Mouse (Mus musculus): Measurements from ENCODE around the gene Mypn. TPM values are rescaled to one million over a fixed set of nuclear protein-coding genes. Genes with fewer than 3 reads are reported as not detected.

The Mypn gene
- polyA plus RNA-seq (2014; fragmentation: Nextera tagmentation; extraction: Ambion mirVana) = 0.71 and 1.1 TPM in 2 replicates

- Histone ChIP-seq H3K27me3 (ENCODE audit: control insufficient read depth, insufficient read depth, low read length) (no peaks in the 10 kb centered on the region), H3K36me3 (ENCODE audit: control insufficient read depth, insufficient read depth, low read length) (no peaks in the 10 kb centered on the region), H3K9ac (replicated peaks; ENCODE audit: low read depth, low read length) (no peak within 1 kb of the TSS), H3K4me1 (ENCODE audit: control insufficient read depth, insufficient read depth, low read length) (no peaks in the 10 kb centered on the region), H3K4me2 (ENCODE audit: low read depth, low read length) (no peak within 1 kb of the TSS), H3K27ac (ENCODE audit: low read depth, low read length) (no peak within 1 kb of the TSS), H3K9me3 (ENCODE audit: control insufficient read depth, low read length) (no peaks in the 10 kb centered on the region), H3K4me3 (ENCODE audit: low read depth, low read length) (no peak within 1 kb of the TSS)
- ATAC-seq (ENCODE audit: low read depth) = no peak
- 90% methylated on average over 15 of the region's 15 CpGs for WGBS
Measured at GRCm38 (mm10) chr10:63203728-63204127, at the start of gene Mypn. Mypn (minus strand) TSS chr10:63203952.

DNA sequence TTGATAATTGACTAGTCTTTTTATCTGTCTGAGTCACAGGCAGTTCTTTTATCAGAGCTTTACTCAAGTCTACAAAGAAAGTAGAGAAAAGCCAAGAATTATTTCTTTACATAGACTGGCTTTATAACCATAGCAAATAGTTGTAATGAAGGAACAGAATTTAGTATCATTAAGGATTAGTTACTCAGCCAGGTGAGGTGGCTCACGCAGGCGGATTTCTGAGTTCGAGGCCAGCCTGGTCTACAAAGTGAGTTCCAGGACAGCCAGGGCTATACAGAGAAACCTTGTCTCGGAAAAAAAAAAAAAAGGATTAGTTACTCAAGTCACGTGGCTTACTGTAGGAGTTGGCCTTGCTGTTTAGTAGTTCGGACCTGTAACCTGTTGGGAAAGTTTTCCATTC lies 44.7 kb upstream of the Mypn start:
- no peaks in the 10 kb centered on the region for H3K27me3 ChIP-seq (ENCODE audit: control insufficient read depth, insufficient read depth, low read length)
- no peak overlapping the region for H3K4me3 ChIP-seq (ENCODE audit: low read depth, low read length)
- H3K36me3 ChIP-seq (ENCODE audit: control insufficient read depth, insufficient read depth, low read length) = no peaks in the 10 kb centered on the region; the same call in none of the 2 replicates
- 96% methylated on average over 6 of the region's 6 CpGs for WGBS
- no peak overlapping the region for H3K9ac ChIP-seq (replicated peaks; ENCODE audit: low read depth, low read length)
- H3K27ac ChIP-seq (ENCODE audit: low read depth, low read length) = no peak overlapping the region
- no peaks in the 10 kb centered on the region for H3K9me3 ChIP-seq (ENCODE audit: control insufficient read depth, low read length)
- no peak overlapping the region for H3K4me2 ChIP-seq (ENCODE audit: low read depth, low read length)
- no peak for ATAC-seq (ENCODE audit: low read depth)
- peaks cover 4% of the 10 kb centered on the region for H3K4me1 ChIP-seq (ENCODE audit: control insufficient read depth, insufficient read depth, low read length)

DNA sequence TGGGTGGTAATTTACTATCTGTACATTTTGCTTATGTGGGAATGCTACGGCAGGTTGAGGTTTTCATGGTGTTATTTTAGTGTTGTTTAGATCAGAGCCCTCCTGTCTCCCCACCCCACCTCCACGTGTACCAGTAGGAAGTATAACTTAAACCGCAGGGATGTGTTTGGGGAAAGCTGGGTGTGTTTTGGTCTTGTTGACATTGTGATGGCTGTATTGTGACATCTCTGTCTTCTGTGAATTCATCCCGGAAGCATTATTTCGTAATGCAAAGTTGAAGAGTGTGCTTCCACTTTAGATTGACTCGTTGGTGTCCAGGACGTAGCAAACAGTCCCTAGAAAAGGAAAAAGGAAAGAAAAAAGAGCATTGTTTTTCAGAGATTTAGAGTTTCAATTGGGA lies 43.7 kb upstream of the Mypn start:
- ATAC-seq (ENCODE audit: low read depth) = no peak
- Histone ChIP-seq H3K27me3 (ENCODE audit: control insufficient read depth, insufficient read depth, low read length) (no peaks in the 10 kb centered on the region), H3K4me1 (ENCODE audit: control insufficient read depth, insufficient read depth, low read length) (peaks cover 11% of the 10 kb centered on the region), H3K4me2 (ENCODE audit: low read depth, low read length) (no peak overlapping the region), H3K9me3 (ENCODE audit: control insufficient read depth, low read length) (no peaks in the 10 kb centered on the region), H3K27ac (ENCODE audit: low read depth, low read length) (no peak overlapping the region), H3K36me3 (ENCODE audit: control insufficient read depth, insufficient read depth, low read length) (no peaks in the 10 kb centered on the region; the same call in none of the 2 replicates), H3K9ac (replicated peaks; ENCODE audit: low read depth, low read length) (no peak overlapping the region), H3K4me3 (ENCODE audit: low read depth, low read length) (no peak overlapping the region)
- WGBS = 95% methylated on average over 7 of the region's 7 CpGs

GRCm38 (mm10) chr10:63245846-63246245 lies 42.1 kb upstream of the Mypn start:
- Histone ChIP-seq H3K4me2 (ENCODE audit: low read depth, low read length) (no peak overlapping the region), H3K27me3 (ENCODE audit: control insufficient read depth, insufficient read depth, low read length) (no peaks in the 10 kb centered on the region), H3K9me3 (ENCODE audit: control insufficient read depth, low read length) (no peaks in the 10 kb centered on the region), H3K9ac (replicated peaks; ENCODE audit: low read depth, low read length) (no peak overlapping the region), H3K4me3 (ENCODE audit: low read depth, low read length) (no peak overlapping the region), H3K27ac (ENCODE audit: low read depth, low read length) (no peak overlapping the region), H3K4me1 (ENCODE audit: control insufficient read depth, insufficient read depth, low read length) (peaks cover 12% of the 10 kb centered on the region), H3K36me3 (ENCODE audit: control insufficient read depth, insufficient read depth, low read length) (no peaks in the 10 kb centered on the region)
- ATAC-seq (ENCODE audit: low read depth) = no peak
- WGBS = 94% methylated on average over 3 of the region's 3 CpGs

GRCm38 (mm10) chr10:63244746-63245145 lies 41.0 kb upstream of the Mypn start:
- WGBS = 15% methylated on average over 5 of the region's 5 CpGs
- no peak overlapping the region for H3K27ac ChIP-seq (ENCODE audit: low read depth, low read length)

DNA sequence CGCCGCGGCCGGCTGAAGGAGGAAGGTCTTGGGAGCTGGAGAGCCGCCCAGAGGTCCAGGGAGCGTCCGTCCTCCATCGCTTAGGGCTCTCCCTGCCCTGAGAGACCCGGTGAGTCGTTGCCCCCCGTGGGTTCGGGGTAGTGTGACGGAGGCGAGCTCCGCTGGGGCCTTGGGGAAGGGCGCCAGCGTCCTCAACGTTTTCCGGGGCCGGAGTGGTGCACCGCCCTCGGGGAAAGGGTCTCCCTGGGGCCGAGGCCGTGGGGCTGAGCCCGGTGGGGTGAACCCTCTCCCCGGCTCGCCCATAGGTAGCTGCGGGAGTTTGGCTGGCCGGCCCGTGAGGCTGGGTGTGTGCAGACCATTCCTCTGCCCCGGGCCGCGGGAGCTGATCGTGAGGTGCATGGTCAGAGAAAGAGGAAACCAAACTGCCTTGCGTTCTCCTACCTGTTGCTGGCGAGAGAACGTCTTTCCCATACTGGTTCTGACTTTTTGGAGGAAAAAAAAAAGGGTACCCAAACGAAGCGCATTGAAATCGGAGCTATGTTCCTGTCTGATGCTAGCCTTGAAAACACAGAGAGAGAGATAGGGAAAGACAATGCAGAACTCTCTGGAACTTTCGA lies 40.4 kb upstream of the Mypn start:
- Histone ChIP-seq H3K36me3 (ENCODE audit: control insufficient read depth, insufficient read depth, low read length) (no peaks in the 10 kb centered on the region), H3K9me3 (ENCODE audit: control insufficient read depth, low read length) (no peaks in the 10 kb centered on the region), H3K4me1 (ENCODE audit: control insufficient read depth, insufficient read depth, low read length) (peaks cover 12% of the 10 kb centered on the region), H3K4me3 (ENCODE audit: low read depth, low read length) (peak overlapping the region; percentile 64), H3K9ac (replicated peaks; ENCODE audit: low read depth, low read length) (peak overlapping the region; percentile 74), H3K27ac (ENCODE audit: low read depth, low read length) (peak overlapping the region; percentile 85), H3K4me2 (ENCODE audit: low read depth, low read length) (peak overlapping the region; percentile 64), H3K27me3 (ENCODE audit: control insufficient read depth, insufficient read depth, low read length) (no peaks in the 10 kb centered on the region)
- peak; percentile 81 for ATAC-seq (ENCODE audit: low read depth)
- WGBS = under 1% methylated on average over 40 of the region's 41 CpGs

More at GRCm38 (mm10) chr10:63244746-63245145, 41.0 kb upstream of the Mypn start:
- Histone ChIP-seq H3K9ac (replicated peaks; ENCODE audit: low read depth, low read length) (no peak overlapping the region), H3K4me2 (ENCODE audit: low read depth, low read length) (peak overlapping the region; percentile 64), H3K9me3 (ENCODE audit: control insufficient read depth, low read length) (no peaks in the 10 kb centered on the region), H3K27me3 (ENCODE audit: control insufficient read depth, insufficient read depth, low read length) (no peaks in the 10 kb centered on the region), H3K4me3 (ENCODE audit: low read depth, low read length) (peak overlapping the region; percentile 64), H3K36me3 (ENCODE audit: control insufficient read depth, insufficient read depth, low read length) (no peaks in the 10 kb centered on the region), H3K4me1 (ENCODE audit: control insufficient read depth, insufficient read depth, low read length) (peaks cover 12% of the 10 kb centered on the region)
- no peak for ATAC-seq (ENCODE audit: low read depth)

GRCm38 (mm10) chr10:63243493-63244054 lies 39.8 kb upstream of the Mypn start, which contains the start of gene Herc4:
Herc4 (plus strand) TSS chr10:63243810.
- H3K9me3 ChIP-seq (ENCODE audit: control insufficient read depth, low read length) = no peaks in the 10 kb centered on the region
- peak within 1 kb of the TSS; percentile 74 for H3K4me2 ChIP-seq (ENCODE audit: low read depth, low read length)
- under 1% methylated on average over 37 of the region's 44 CpGs for WGBS
- peak within 1 kb of the TSS; percentile 64 for H3K4me3 ChIP-seq (ENCODE audit: low read depth, low read length)
- peaks cover 12% of the 10 kb centered on the region for H3K4me1 ChIP-seq (ENCODE audit: control insufficient read depth, insufficient read depth, low read length)
- peak within 1 kb of the TSS; percentile 74 for H3K9ac ChIP-seq (replicated peaks; ENCODE audit: low read depth, low read length)
- peak; percentile 98 for ATAC-seq (ENCODE audit: low read depth)
- H3K27ac ChIP-seq (ENCODE audit: low read depth, low read length) = peak within 1 kb of the TSS; percentile 85
- no peaks in the 10 kb centered on the region for H3K36me3 ChIP-seq (ENCODE audit: control insufficient read depth, insufficient read depth, low read length)
- H3K27me3 ChIP-seq (ENCODE audit: control insufficient read depth, insufficient read depth, low read length) = no peaks in the 10 kb centered on the region

GRCm38 (mm10) chr10:63242798-63243435 lies 39.2 kb upstream of the Mypn start:
- no peak for ATAC-seq (ENCODE audit: low read depth)
- peaks cover 12% of the 10 kb centered on the region for H3K4me1 ChIP-seq (ENCODE audit: control insufficient read depth, insufficient read depth, low read length)
- no peak overlapping the region for H3K27ac ChIP-seq (ENCODE audit: low read depth, low read length)
- H3K9me3 ChIP-seq (ENCODE audit: control insufficient read depth, low read length) = no peaks in the 10 kb centered on the region
- peak overlapping the region; percentile 64 for H3K4me3 ChIP-seq (ENCODE audit: low read depth, low read length)
- H3K4me2 ChIP-seq (ENCODE audit: low read depth, low read length) = peak overlapping the region; percentile 74
- no peaks in the 10 kb centered on the region for H3K27me3 ChIP-seq (ENCODE audit: control insufficient read depth, insufficient read depth, low read length)
- 30% methylated on average over 12 of the region's 12 CpGs for WGBS
- H3K9ac ChIP-seq (replicated peaks; ENCODE audit: low read depth, low read length) = peak overlapping the region; percentile 61
- no peaks in the 10 kb centered on the region for H3K36me3 ChIP-seq (ENCODE audit: control insufficient read depth, insufficient read depth, low read length)

DNA sequence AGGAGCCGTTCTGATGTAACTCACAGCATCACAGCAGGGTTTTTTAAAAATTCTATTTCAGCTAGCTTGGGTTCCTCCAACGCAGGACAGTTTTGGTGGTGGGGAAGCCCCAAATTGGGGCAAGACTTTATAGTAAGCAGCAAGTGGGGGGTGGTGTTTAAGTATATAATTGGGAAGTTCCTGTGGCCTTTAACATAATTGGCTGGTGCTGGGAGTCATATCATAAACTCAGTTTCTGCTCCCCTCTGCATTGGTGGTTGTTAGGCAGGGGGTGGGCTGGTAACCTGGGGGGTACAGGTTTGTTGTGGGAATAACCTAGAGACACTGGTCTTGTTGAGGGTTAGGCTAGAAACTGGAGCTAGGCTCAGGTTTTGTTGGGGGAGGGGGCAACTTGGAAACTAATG lies 37.1 kb upstream of the Mypn start:
- Histone ChIP-seq H3K27me3 (ENCODE audit: control insufficient read depth, insufficient read depth, low read length) (no peaks in the 10 kb centered on the region), H3K4me2 (ENCODE audit: low read depth, low read length) (no peak overlapping the region), H3K9me3 (ENCODE audit: control insufficient read depth, low read length) (no peaks in the 10 kb centered on the region), H3K9ac (replicated peaks; ENCODE audit: low read depth, low read length) (no peak overlapping the region), H3K4me3 (ENCODE audit: low read depth, low read length) (no peak overlapping the region), H3K27ac (ENCODE audit: low read depth, low read length) (no peak overlapping the region), H3K4me1 (ENCODE audit: control insufficient read depth, insufficient read depth, low read length) (peaks cover 12% of the 10 kb centered on the region), H3K36me3 (ENCODE audit: control insufficient read depth, insufficient read depth, low read length) (no peaks in the 10 kb centered on the region)
- 67% methylated on average over 2 of the region's 2 CpGs for WGBS
- no peak for ATAC-seq (ENCODE audit: low read depth)
